Mouse (Mus musculus) gastrocnemius, postnatal 14 days (tissue): ENCODE results near the gene Clk1. TPM values are rescaled to one million over a fixed set of nuclear protein-coding genes. Genes with fewer than 3 reads are reported as not detected.
A peak's percentile ranks its signal among the peaks of the same experiment; 100 is the strongest.
"Not testable (repeated sequence)": the region's sequence is repeated elsewhere in the genome, so short reads cannot be mapped to it uniquely, and the experiment has no call there.

ENCODE experiments used
- DNase-seq: peaks from one replicate; pipeline ENCODE4 v3.0.0; 2021; ENCODE audit warnings: mixed read lengths
- intact Hi-C: fragments of 180-260 bp; cut with DNase I; formaldehyde crosslinking; loops from one replicate; pipeline ENCODE4 v1.15.1; 2025; ENCODE audit warnings: low total_unique reads
- total RNA-seq, 2 experiments: library from RNA; stranded (reverse); gene quantifications; 2 replicates each; pipeline ENCODE4 v1.2.3; 2021

The Clk1 gene
- total RNA-seq, 2 experiments from 2014 or later = 25.2 to 44.5 TPM

- DNase-seq = no peak
- intact Hi-C loops = no loop called here
Measured at GRCm38 (mm10) chr1:58409553-58410197, 14.2 kb downstream of the Clk1 start.

GRCm38 (mm10) chr1:58408141-58408540 is 15.7 kb downstream of the Clk1 start:
- intact Hi-C loops = no loop called here
- no peak for DNase-seq

GRCm38 (mm10) chr1:58407321-58407720 is 16.5 kb downstream of the Clk1 start:
- intact Hi-C loops = no loop called here
- DNase-seq = no peak

DNA sequence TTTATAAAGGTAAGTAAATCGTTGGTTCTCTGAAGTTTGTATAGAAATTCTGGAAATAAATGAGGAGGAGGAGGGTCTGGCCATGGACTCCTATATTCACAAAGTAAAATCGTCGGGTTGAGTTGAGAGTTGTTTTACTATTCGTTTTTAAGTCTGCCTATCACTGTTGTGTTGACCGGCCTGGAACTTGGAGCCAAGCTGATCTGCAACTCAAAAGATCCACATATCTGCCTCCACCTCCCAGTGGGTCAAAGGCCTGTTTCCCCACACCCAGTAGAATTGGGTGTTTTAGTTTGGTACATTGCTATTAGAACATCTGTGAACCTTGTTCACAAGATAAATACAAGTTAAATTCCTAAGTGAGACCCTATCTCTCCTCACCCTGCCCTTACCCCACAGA is 20.1 kb downstream of the Clk1 start:
- intact Hi-C loops = no loop called here

DNA sequence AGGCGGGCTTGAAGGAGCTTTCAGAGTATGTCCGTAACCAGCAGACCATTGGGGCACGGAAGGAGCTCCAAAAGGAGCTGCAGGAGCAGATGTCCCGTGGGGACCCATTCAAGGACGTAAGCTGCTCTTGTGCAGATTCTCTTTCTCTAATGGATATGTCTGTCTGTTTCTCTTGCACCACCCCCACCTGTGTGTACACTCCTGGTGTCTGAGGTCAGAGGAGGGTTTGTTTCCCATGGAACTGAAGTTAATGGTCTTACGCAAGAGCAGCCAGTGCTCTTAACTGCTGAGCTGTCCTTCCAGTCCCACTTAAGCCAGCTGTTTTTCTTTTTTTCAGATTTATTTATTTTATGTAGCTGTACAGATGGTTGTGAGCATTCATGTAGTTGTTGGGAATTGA is 22.5 kb downstream of the Clk1 start:
- intact Hi-C loops = no loop called here
- DNase-seq = no peak

More for the DNA sequence above, 20.1 kb downstream of the Clk1 start:
- DNase-seq = no peak

GRCm38 (mm10) chr1:58397731-58398130 is 26.1 kb downstream of the Clk1 start:
- no peak for DNase-seq
- intact Hi-C loops = no loop called here

GRCm38 (mm10) chr1:58396179-58396578 is 27.7 kb downstream of the Clk1 start:
- intact Hi-C loops = no loop called here

GRCm38 (mm10) chr1:58395341-58395740 is 28.5 kb downstream of the Clk1 start:
- intact Hi-C loops = no loop called here
- DNase-seq = no peak

More at GRCm38 (mm10) chr1:58396179-58396578, 27.7 kb downstream of the Clk1 start:
- DNase-seq = no peak

DNA sequence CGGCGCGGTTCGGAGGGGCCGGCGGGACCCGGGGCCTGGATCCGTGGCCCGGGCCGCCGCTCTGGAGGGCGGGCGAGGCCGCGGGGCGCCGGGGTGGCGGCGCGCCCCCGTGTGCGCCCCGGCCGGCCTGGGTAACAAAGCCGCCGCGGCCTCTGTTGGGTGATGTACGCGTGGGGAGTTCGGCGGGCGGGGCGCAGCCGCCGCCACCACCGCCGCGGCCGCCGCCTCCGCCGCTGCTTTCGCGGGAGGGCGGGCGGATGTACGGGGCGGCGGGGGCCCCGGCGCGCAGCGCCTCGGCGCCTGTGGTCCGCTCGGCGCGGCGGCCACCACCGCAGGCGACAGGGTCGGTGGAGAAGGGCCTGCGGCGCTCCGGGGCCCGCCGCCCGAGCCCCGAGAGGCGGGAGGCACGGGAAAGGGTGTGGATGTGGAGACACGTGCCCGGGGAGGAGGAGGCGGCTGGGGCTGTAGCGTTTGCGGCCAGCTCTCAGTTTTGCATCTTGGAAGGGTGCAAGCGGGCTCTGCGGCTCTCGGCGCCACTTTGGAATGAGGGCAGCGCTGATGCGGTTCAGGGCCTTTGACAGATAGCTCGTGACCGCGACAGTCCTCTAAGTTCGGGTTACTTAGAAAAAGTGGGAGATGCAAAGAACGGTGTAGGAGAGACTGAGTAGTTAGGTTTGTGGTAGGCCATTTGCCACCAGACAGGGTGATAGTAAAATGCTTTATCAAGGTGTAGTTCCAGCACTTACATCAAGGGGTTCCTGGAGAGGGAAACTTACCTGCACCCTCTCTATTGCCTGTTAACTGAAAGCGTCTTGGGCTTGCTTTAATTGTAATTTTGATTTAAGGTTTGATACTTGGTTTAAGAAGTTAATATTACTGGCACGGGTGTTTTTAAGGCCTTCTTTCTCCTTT is 30.3 kb downstream of the Clk1 start:
- intact Hi-C loops = no loop called here
- DNase-seq = peak; percentile 63

DNA sequence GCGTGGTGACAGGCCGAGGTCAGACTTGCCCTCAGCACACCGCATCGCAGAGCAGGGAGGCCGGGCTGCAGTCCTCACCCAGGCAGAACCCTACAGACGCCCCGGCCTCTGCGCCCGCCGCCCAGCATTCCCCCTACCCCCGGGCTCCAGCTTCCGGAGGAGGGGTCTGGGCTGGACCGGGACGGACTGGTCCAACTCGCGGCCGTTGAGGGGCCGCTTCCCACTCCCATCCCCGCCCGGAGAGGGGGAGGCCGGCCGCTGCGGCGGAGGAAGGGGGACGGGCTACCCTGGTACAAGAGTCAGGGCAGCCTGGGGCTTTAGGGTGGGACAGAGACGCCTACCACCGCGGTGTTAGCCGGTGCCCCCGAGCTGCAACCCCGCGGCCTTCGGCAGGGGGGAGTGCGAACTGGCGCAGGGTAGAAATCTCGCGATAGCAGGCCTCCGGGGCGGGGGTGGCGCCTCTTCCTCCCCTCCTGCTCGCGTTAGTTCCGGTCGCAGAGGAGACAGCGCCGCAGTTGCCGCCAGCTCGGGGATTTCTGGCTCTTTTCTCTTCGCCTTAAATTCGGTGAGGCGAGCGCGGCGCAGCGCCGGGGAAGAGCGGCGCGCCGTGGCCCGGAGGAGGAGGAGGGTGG is 31.1 kb downstream of the Clk1 start, which contains the start of gene Bzw1:
Gene Bzw1 (plus strand): TSS at position 247 of the 632 bp plus-strand sequence.
- intact Hi-C loops = no loop called here
- peak; percentile 96 for DNase-seq

- intact Hi-C loops = no loop called here
- DNase-seq = no peak
Measured at GRCm38 (mm10) chr1:58392268-58392651, 31.6 kb downstream of the Clk1 start.

DNA sequence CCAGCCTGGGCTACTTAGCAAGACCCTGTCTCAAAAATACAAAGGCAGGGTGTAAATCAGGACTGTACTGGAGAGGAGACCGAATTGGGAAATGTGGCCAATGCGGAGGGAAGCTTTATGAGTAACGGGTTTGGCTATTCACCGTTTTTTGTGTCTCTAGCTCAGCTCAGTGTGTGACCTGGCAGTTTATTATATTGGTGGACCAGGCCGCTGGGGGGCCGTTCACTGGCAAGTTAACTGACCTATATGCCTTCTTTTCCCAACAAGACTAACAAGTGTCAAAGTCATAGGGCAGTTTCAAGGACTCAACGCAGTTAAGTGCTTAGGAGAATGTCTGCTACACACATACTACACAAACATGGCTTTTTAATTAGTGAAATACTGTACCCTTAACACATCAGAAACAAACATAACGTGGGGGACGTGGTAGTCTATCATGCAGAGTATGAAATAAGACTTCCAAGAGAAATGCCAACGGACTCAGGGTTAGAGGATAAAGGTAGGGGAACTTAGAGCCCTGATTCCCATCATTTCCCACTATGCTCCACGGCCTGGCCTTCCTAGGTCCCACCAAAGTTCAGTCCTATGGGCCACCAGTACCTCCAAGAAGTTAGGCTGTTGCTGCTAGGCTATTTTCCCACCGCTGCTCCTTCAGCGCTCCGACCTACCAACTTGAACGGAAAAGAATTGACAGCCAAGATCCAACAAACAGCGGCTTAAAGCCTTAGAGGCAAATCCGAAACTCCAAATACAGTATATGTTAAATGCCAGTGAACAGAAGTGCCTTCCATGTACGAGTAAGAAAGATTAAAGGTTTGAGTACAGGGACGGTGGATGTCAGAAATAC is 32.2 kb downstream of the Clk1 start:
- intact Hi-C loops = no loop called here
- DNase-seq = no peak

DNA sequence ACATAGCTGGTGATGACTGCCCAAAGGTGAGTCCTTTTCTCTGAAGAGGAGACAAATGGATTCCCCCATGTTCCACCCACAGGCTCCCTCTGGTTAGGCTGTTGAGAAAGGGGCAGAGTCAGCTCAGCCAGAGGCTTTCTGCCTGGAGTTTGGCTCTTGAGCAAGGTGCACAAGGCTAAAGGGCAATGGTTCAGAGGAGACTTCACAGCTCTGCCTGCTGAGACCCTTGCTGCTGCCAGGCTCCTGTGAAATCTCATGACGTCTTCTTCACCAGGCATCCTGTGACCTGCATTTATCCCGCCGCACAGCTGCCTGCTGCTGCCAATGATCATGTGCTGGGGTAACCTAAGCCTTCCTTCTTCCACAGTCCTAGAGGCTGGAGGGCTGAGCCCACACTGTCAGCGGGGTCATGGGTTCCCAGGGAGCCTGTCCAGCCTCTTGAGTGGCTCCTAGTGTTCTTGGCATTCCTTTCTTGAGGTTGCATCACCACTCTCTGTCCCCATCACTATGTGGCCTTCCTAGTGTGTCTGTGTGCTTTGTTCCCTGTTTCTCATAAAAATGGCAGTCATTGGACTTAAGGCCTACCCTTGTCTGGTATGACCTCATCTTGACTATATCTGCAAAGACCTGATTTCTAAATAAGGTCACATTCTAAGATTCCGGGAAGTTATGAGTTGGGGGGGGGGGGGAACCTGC is 41.1 kb downstream of the Clk1 start:
- intact Hi-C loops = no loop called here
- DNase-seq = no peak

GRCm38 (mm10) chr1:58375574-58376147 is 48.2 kb downstream of the Clk1 start:
- DNase-seq = no peak
- intact Hi-C loops = no loop called here

GRCm38 (mm10) chr1:58374266-58374665 is 49.6 kb downstream of the Clk1 start:
- intact Hi-C loops, DNase-seq: not testable (repeated sequence)

DNA sequence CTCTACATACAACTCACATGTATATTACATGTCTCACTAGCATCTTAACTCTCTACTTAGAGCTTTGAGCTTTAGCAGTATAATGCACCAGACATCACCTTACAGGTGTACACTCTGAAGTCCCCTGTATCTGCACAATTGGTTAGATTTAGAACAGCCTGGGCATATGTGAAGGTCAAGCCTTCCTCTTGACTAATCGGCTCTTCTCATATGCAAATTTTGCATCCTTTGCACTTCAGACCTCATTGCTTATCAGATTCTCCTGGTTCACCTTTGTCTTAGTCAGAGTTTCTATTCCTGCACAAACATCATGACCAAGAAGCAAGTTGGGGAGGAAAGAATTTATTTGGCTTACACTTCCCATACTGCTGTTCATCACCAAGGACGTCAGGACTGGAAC is 54.1 kb downstream of the Clk1 start:
- no peak for DNase-seq
- intact Hi-C loops = no loop called here

GRCm38 (mm10) chr1:58366737-58367471 is 57.0 kb downstream of the Clk1 start:
- peak; percentile 10 for DNase-seq
- intact Hi-C loops = no loop called here

DNA sequence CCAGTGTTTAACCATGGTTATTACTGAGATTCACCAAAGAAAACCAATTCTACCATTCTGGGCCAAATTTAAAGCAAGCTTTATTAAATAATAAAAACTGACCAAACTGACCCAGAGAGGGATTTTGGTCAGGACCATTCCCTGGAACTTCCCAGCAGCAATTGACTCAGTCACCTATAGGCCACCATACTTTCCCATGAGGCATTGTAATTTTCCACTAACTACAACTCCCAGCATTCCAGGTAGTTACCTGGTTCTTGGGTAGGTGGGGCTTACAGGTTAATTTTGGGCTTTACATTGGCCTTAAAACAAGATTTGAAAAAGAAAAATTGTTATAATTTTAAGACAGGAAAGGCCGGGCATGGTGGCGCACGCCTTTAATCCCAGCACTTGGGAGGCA is 58.0 kb downstream of the Clk1 start:
- intact Hi-C loops = no loop called here
- DNase-seq = no peak
